Mouse (Mus musculus) macrophage (primary cell): Measurements from ENCODE around the gene Alg9. TPM values are rescaled to one million over a fixed set of nuclear protein-coding genes. Genes with fewer than 3 reads are reported as not detected.

Source experiments
- H3K27ac ChIP-seq: fragments of 350-480 bp; formaldehyde crosslinking; 2 replicates; pipeline ENCODE4 v1.9.0; 2021
- H3K36me3 ChIP-seq: fragments of 350-480 bp; formaldehyde crosslinking; 2 replicates; pipeline ENCODE4 v1.9.0; 2021; ENCODE audit errors: inconsistent target
- H3K4me3 ChIP-seq: fragments of 350-480 bp; formaldehyde crosslinking; 2 replicates; pipeline ENCODE4 v1.9.0; 2021; ENCODE audit errors: inconsistent target
- H3K79me2 ChIP-seq: fragments of 350-480 bp; formaldehyde crosslinking; 2 replicates; pipeline ENCODE4 v1.9.0; 2021; ENCODE audit errors: inconsistent target
- WGBS: methylation state at CpG from one replicate; pipeline ENCODE4 v1.1.7; 2026; ENCODE audit warnings: inconsistent platforms; ENCODE audit not compliant: missing documents; 5-methylcytosine and 5-hydroxymethylcytosine counted together
- polyA plus RNA-seq: library from polyadenylated mRNA; stranded (reverse); fragments of 250-400 nt; gene quantifications from 3 replicates; pipeline ENCODE4 v1.2.4, GENCODE M21; 2018; ENCODE audit warnings: inconsistent platforms

The Alg9 gene
- polyA plus RNA-seq, 1 experiment from 2014 or later: 15.5 TPM

- Histone ChIP-seq H3K36me3 (peaks cover 24% of the 10 kb centered on the region), H3K79me2 (peaks cover 5% of the 10 kb centered on the region; the same call in 1 of the 2 replicates), H3K27ac (no peak overlapping the region), H3K4me3 (no peak overlapping the region)
- WGBS: 96% methylated on average over 18 of the region's 18 CpGs
These were observed 86.5 kb downstream of the Alg9 start for GRCm38 (mm10) chr9:50861119-50861839.

GRCm38 (mm10) chr9:50863824-50864223, 89.0 kb downstream of the Alg9 start:
- Histone ChIP-seq H3K79me2 (no peaks in the 10 kb centered on the region), H3K36me3 (peaks cover 48% of the 10 kb centered on the region), H3K27ac (no peak overlapping the region), H3K4me3 (no peak overlapping the region)
- WGBS: 86% methylated on average over 4 of the region's 4 CpGs

DNA sequence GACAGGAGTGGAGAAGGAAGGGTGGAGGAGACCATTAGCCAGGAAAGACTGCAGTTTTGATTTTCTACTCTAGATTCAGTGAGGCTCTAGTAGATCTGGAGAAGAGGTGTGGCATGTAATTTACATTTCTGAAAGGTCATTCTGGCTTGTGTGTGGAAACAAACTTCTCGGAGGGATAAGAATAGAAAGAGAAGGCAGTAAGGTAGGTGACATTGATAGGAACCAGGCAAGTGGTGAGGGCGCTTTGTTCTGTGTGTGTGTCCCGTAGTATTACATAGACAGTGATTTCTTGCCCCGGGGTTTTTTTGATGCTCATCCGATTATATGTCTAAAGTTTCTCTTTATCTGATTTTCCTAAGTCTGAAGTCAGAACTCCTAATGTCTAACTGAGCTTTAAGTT, 90.1 kb downstream of the Alg9 start:
- Histone ChIP-seq H3K79me2 (no peaks in the 10 kb centered on the region), H3K4me3 (no peak overlapping the region), H3K36me3 (peaks cover 49% of the 10 kb centered on the region), H3K27ac (no peak overlapping the region)
- 88% methylated on average over 5 of the region's 5 CpGs for WGBS

DNA sequence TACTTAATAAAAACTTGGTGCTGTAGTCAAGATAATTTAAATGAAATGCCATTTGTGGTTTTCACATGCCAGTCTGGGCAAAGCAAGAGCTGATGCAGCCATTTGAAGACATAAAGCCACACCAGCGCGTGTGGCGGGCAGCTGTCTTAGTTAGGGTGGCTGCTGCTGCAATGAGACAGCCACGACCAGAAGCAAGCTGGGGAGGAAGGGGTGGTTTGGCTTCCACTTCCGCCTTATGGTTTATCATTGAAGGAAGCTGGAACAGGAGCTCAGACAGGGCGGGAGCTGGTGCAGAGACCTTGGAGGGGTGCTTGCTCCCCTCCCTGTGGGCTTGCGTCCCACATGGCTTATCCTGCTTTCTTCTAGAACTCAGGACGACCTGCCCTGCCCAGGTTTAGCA, 91.0 kb downstream of the Alg9 start:
- H3K4me3 ChIP-seq: no peak overlapping the region
- WGBS: 14% methylated on average over 8 of the region's 8 CpGs
- no peaks in the 10 kb centered on the region for H3K79me2 ChIP-seq

DNA sequence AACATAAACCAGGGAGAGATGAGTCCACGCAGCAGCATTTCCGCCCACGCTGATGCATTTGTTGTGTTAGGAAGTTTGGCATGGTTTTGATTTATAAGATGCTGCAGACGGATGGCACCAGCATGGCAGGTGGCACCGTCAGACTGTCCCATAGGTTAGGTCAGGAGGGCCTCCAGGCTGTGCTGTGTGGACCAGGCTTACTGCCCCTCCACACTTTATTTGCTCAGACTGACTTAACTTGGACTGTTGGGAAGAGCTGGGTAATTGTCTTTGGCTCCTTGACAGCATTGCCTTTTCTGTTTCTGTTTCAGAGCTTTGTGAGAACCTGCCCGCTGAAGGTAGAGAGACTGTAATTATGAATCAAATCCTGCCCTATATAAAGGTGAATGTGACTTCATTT, 92.2 kb downstream of the Alg9 start:
- Histone ChIP-seq H3K79me2 (no peaks in the 10 kb centered on the region), H3K27ac (no peak overlapping the region), H3K36me3 (peaks cover 52% of the 10 kb centered on the region), H3K4me3 (no peak overlapping the region)
- WGBS: 93% methylated on average over 6 of the region's 6 CpGs

More for the DNA sequence above, 91.0 kb downstream of the Alg9 start:
- H3K36me3 ChIP-seq: peaks cover 57% of the 10 kb centered on the region
- no peak overlapping the region for H3K27ac ChIP-seq

GRCm38 (mm10) chr9:50868182-50868581, 93.4 kb downstream of the Alg9 start:
- no peak overlapping the region for H3K27ac ChIP-seq
- no peaks in the 10 kb centered on the region for H3K79me2 ChIP-seq
- WGBS: 66% methylated on average over 2 of the region's 2 CpGs
- peaks cover 46% of the 10 kb centered on the region for H3K36me3 ChIP-seq
- H3K4me3 ChIP-seq: no peak overlapping the region

- no peak overlapping the region for H3K27ac ChIP-seq
- no peaks in the 10 kb centered on the region for H3K79me2 ChIP-seq
- WGBS: 89% methylated on average over 9 of the region's 9 CpGs
- peaks cover 53% of the 10 kb centered on the region for H3K36me3 ChIP-seq
- no peak overlapping the region for H3K4me3 ChIP-seq
These were observed 98.4 kb downstream of the Alg9 start for GRCm38 (mm10) chr9:50873210-50873609.

- no peaks in the 10 kb centered on the region for H3K79me2 ChIP-seq
- WGBS: 93% methylated on average over 6 of the region's 6 CpGs
- H3K4me3 ChIP-seq: no peak overlapping the region
- H3K27ac ChIP-seq: no peak overlapping the region
- H3K36me3 ChIP-seq: peaks cover 56% of the 10 kb centered on the region
These were observed 99.2 kb downstream of the Alg9 start for GRCm38 (mm10) chr9:50874031-50874430.

DNA sequence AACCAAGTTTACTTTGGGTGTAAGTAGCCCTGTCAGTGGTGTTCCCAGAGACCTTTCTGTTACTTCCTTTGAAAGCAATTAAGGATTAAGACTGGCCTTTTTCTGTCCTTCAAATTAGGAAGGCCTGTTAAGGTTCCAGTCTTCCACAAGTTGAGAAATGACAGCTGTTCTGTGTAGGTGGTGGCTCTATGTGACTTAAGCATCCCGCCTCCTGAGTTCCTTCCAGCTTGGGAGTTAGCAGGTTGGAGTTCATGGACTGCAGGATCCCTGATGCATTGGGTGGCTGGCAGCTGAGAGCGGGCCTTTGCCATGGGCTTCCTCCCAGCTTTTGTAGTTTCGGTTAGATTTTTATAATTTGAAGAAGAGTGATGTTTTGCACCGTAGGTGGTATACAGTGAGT, 100.7 kb downstream of the Alg9 start:
- Histone ChIP-seq H3K36me3 (peaks cover 56% of the 10 kb centered on the region), H3K4me3 (no peak overlapping the region), H3K79me2 (no peaks in the 10 kb centered on the region), H3K27ac (no peak overlapping the region)
- WGBS: 91% methylated on average over 4 of the region's 4 CpGs

DNA sequence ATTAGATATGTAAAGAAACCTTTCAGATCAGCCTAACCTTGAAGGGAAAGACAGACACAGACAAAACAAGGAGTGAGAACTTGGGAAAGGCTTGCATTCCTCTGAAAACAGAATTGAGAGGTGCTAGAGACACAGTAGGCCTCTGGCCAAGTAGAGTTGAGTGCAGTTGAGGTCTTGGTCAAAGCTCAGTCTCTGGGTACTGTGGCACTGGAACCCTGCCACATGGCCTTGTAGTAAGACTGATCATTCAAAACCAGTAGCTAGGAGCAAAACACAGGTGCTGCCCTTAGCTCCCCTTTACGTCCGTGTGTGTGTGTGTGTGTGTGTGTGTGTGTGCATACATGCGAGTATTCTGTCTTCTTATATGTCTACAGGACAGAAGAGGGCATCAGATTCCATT, 101.5 kb downstream of the Alg9 start:
- Histone ChIP-seq H3K79me2 (no peaks in the 10 kb centered on the region), H3K36me3 (peaks cover 49% of the 10 kb centered on the region; the same call in 1 of the 2 replicates), H3K4me3 (no peak overlapping the region), H3K27ac (no peak overlapping the region)
- WGBS: 93% methylated on average over 3 of the region's 3 CpGs

DNA sequence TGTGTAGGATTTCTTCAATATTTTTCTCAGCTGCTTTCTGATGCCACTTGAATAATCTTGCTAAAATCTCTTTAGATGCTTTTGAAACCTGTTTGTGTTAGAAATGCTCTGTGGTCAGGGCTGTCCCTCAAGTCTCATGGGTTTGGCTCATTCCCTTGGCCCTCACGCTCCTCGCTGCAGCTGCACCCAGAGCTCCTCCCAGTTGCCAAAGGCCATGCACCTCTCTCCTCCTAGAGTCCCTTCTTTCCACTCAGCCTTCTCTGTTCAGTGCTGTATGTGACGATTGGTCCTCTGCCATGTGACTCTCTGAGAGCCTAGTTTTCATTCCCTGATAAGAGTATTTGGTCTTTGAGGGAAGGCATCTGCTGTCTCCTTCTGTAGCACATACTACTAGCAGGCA, 102.6 kb downstream of the Alg9 start:
- peaks cover 49% of the 10 kb centered on the region; the same call in 1 of the 2 replicates for H3K36me3 ChIP-seq
- 84% methylated on average over 3 of the region's 3 CpGs for WGBS
- no peaks in the 10 kb centered on the region for H3K79me2 ChIP-seq
- H3K27ac ChIP-seq: no peak overlapping the region
- no peak overlapping the region for H3K4me3 ChIP-seq

DNA sequence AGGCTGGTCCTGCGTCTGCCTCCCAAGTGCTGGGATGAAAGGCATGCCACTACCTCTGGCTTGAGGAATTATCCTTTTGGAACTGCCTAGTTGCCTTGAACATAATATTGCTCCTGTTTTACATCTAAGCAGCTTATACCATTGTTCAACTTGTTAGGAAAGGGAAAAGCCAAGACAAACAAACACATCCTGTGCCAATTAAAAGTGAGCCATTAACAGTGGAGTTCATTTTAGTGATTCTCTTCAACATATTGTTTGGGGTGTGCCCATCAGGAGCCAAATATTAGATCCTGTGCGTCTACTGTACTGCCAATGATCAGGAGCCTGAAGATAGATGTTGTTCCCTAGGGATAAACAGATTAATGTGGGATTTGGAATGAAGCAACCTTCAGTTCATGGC, 107.4 kb downstream of the Alg9 start:
- WGBS: 100% methylated on average over 2 of the region's 2 CpGs
- Histone ChIP-seq H3K27ac (no peak overlapping the region), H3K36me3 (peaks cover 31% of the 10 kb centered on the region; the same call in 1 of the 2 replicates)

GRCm38 (mm10) chr9:50884093-50884492, 109.3 kb downstream of the Alg9 start:
- Histone ChIP-seq H3K27ac (no peak overlapping the region), H3K79me2 (no peaks in the 10 kb centered on the region), H3K36me3 (peaks cover 16% of the 10 kb centered on the region; the same call in 1 of the 2 replicates), H3K4me3 (no peak overlapping the region)
- WGBS: 95% methylated on average over 8 of the region's 8 CpGs

More for the DNA sequence above, 107.4 kb downstream of the Alg9 start:
- no peaks in the 10 kb centered on the region for H3K79me2 ChIP-seq
- no peak overlapping the region for H3K4me3 ChIP-seq

DNA sequence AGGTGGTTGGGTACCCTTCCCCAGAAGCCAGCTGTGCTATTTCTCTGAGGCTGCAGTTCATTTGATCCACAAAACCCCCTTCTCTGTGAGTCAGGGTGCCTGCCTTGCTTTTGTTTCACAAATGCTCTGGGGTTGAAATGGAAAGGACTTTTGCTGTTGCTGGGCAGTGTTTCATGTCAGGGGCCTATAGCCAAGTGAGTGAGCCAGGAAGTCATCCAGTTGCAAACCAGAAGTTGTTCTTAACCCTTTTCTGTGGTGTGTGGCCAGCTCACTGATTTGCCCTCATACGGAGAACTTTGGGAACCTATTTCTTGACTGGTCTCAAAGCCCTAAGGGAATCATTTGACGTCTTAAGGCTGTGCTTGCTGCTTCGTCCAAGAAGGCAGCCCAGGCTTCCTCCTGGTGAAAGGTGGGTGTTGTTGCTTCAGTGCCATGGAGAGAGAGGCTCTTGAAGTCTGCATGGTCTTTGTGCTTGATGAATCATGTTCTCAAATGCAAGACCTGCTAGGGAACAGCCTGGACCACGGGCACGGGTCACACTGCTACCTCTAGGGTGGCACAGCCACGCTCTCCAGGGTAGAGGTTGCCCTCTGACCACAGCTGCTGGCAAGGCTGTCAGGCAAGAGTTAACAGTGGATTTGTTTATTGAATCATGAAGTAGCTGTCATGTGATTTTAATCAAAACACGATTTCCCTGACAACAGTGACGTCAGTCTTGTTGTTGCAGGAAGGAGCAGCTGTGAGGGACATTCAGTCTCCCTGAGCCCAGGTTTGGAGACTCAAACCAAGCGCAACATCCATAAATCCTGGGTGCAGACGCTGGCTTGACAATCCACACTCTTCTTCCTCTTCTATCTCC, 110.2 kb downstream of the Alg9 start:
- H3K36me3 ChIP-seq: peaks cover 11% of the 10 kb centered on the region; the same call in 1 of the 2 replicates
- H3K4me3 ChIP-seq: no peak overlapping the region
- WGBS: 85% methylated on average over 10 of the region's 10 CpGs
- no peak overlapping the region for H3K27ac ChIP-seq
- no peaks in the 10 kb centered on the region for H3K79me2 ChIP-seq

DNA sequence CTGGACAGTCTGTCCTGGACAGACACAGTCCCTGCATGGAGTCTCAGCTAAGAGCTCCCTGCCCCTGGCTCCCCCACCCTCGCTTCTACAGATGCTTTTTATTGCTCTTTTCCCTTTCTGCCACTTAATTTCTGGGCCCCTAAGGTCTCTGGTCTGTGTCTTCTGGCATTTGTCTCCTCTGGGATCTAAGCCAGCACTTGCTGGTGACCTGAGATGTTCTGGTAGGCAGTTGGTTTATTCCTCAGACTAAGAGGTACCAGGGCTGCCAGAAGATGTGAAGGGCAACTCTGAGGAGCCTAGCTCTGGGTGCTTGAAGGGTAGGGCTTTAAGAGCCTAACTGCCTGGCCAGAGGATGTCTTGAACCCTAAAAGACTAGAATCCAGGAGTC, 110.8 kb downstream of the Alg9 start:
- Histone ChIP-seq H3K27ac (no peak overlapping the region), H3K79me2 (no peaks in the 10 kb centered on the region), H3K36me3 (peaks cover 11% of the 10 kb centered on the region; the same call in 1 of the 2 replicates), H3K4me3 (no peak overlapping the region)
- 92% methylated on average over 1 of the region's 1 CpGs for WGBS
